Mouse (Mus musculus) G1E (cell line): Measurements from ENCODE around the gene Rae1. TPM values are rescaled to one million over a fixed set of nuclear protein-coding genes. Genes with fewer than 3 reads are reported as not detected.

ENCODE experiments used
- ATAC-seq: 2 replicates; pipeline ENCODE4 v1.8.0; 2016; ENCODE audit warnings: mild to moderate bottlenecking; ENCODE audit not compliant: insufficient number of reproducible peaks, poor library complexity, low FRiP score, severe bottlenecking; ENCODE audit errors: extremely low read depth
- DNase-seq: peaks from one replicate; pipeline ENCODE4 v3.0.0; 2012; ENCODE audit warnings: low spot score
- H3K27me3 ChIP-seq: 2 replicates; pipeline ENCODE4 v1.6.1; 2012; ENCODE audit warnings: mild to moderate bottlenecking, low read length, inconsistent platforms; ENCODE audit not compliant: insufficient read depth
- H3K36me3 ChIP-seq: replicated peaks from 2 replicates; pipeline ENCODE3; 2012; ENCODE audit warnings: mild to moderate bottlenecking, inconsistent platforms
- H3K4me1 ChIP-seq: 2 replicates; pipeline ENCODE4 v1.6.1; 2012; ENCODE audit warnings: low read depth, low read length, inconsistent platforms, mixed read lengths; ENCODE audit not compliant: insufficient read depth
- H3K4me3 ChIP-seq: 2 replicates; pipeline ENCODE4 v1.5.1; 2012; ENCODE audit warnings: low read depth, mild to moderate bottlenecking, inconsistent platforms, low read length, moderate library complexity, mixed read lengths
- H3K9me3 ChIP-seq: replicated peaks from 2 replicates; pipeline ENCODE4 v1.6.1; 2012; ENCODE audit warnings: inconsistent platforms
- CTCF ChIP-seq: IDR thresholded peaks from 2 replicates; pipeline ENCODE4 v1.5.1; 2012; ENCODE audit warnings: low read depth, low read length, inconsistent platforms, mixed read lengths
- GATA1 ChIP-seq: IDR thresholded peaks from 2 replicates; pipeline ENCODE4 v1.6.1; 2012; ENCODE audit warnings: borderline replicate concordance, low read length, inconsistent platforms, mixed read lengths
- GATA2 ChIP-seq: IDR thresholded peaks from 2 replicates; pipeline ENCODE4 v1.6.1; 2012; ENCODE audit warnings: low read depth, low read length, inconsistent platforms, borderline replicate concordance
- POLR2AphosphoS5 ChIP-seq: IDR thresholded peaks from 2 replicates; pipeline ENCODE4 v1.6.1; 2012; ENCODE audit warnings: low read depth, low read length, inconsistent platforms; ENCODE audit not compliant: insufficient replicate concordance
- TAL1 ChIP-seq: conservative IDR thresholded peaks from 2 replicates; pipeline ENCODE4 v1.6.1; 2012; ENCODE audit warnings: low read depth, low read length, inconsistent platforms, mixed read lengths
- polyA plus RNA-seq: library from polyadenylated mRNA; stranded (reverse); fragments of >175 nt; gene quantifications from 2 replicates; pipeline ENCODE4 v1.2.3, GENCODE M21; 2012
- total RNA-seq, 2 experiments: library from RNA; stranded (forward) in 1 of 2; stranded (reverse) in 1 of 2; fragments of 200-1000 nt in 1 of 2; fragments of >200 nt in 1 of 2; fragmentation: Nextera tagmentation in 1 of 2; gene quantifications; 2 replicates each; pipeline ENCODE4 v1.2.3; 2014 to 2017

Gene Rae1
- total and polyA plus RNA-seq, 3 experiments: 60.2 to 165 (median 92.4) TPM

- Histone ChIP-seq H3K4me3 (no peak overlapping the region), H3K4me1 (no peaks in the 10 kb centered on the region), H3K9me3 (no peaks in the 10 kb centered on the region), H3K27me3 (peaks cover 7% of the 10 kb centered on the region), H3K36me3 (no peaks in the 10 kb centered on the region)
- DNase-seq (no peak), ATAC-seq (no peak)
- no peak for TF ChIP-seq CTCF
Observed at GRCm38 (mm10) chr2:172990161-172990560, 9.8 kb upstream of the Rae1 start.

DNA sequence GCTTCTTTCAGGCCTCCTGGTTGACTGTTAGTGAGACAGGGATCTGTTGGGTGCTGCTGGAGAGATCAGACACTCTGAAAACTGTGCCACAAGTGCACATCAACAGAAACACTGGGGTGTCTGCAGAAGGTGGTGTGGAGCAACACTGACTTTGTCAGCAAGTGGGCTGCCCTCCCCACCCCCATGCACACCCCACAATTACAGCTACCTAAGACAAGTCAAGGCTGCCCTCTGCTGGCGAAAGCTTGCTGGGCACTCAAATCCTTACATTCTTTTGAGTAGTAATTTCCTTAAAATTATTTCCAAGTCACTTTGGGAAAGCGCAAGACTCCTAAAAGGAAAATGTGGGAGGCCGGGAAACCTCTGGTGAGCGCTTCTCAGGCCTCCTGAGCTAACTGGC is 3.7 kb upstream of the Rae1 start:
- DNase-seq (no peak), ATAC-seq (no peak)
- peaks cover 8% of the 10 kb centered on the region for H3K36me3 ChIP-seq
- no peak overlapping the region for H3K4me3 ChIP-seq
- peaks cover 13% of the 10 kb centered on the region for H3K4me1 ChIP-seq
- no peaks in the 10 kb centered on the region for H3K9me3 ChIP-seq
- peaks cover 16% of the 10 kb centered on the region for H3K27me3 ChIP-seq
- no peak for TF ChIP-seq TAL1
- no peak for TF ChIP-seq POLR2AphosphoS5
- no peak; the same call in 1 of the 2 replicates for TF ChIP-seq CTCF
- no peak for TF ChIP-seq GATA2
- no peak for TF ChIP-seq GATA1

GRCm38 (mm10) chr2:172997748-172998147 is 2.2 kb upstream of the Rae1 start:
- Histone ChIP-seq H3K36me3 (peaks cover 23% of the 10 kb centered on the region), H3K4me3 (no peak overlapping the region), H3K4me1 (peaks cover 25% of the 10 kb centered on the region), H3K9me3 (no peaks in the 10 kb centered on the region), H3K27me3 (peaks cover 15% of the 10 kb centered on the region)
- ATAC-seq (no peak), DNase-seq (no peak)
- no peak for TF ChIP-seq GATA2
- TF ChIP-seq TAL1: no peak
- no peak for TF ChIP-seq GATA1
- no peak for TF ChIP-seq POLR2AphosphoS5
- no peak for TF ChIP-seq CTCF

- ATAC-seq (no peak), DNase-seq (no peak)
- peaks cover 12% of the 10 kb centered on the region for H3K27me3 ChIP-seq
- TF ChIP-seq POLR2AphosphoS5 (no peak), GATA2 (no peak), CTCF (no peak), TAL1 (no peak), GATA1 (no peak)
- H3K4me1 ChIP-seq: peaks cover 29% of the 10 kb centered on the region
- no peaks in the 10 kb centered on the region for H3K9me3 ChIP-seq
- peaks cover 31% of the 10 kb centered on the region for H3K36me3 ChIP-seq
- no peak overlapping the region for H3K4me3 ChIP-seq
Observed at GRCm38 (mm10) chr2:172998478-172998877, 1.4 kb upstream of the Rae1 start.

- peak; percentile 28 for ATAC-seq
- Histone ChIP-seq H3K27me3 (peaks cover 9% of the 10 kb centered on the region), H3K4me1 (peaks cover 41% of the 10 kb centered on the region), H3K36me3 (peaks cover 49% of the 10 kb centered on the region), H3K9me3 (no peaks in the 10 kb centered on the region), H3K4me3 (peak overlapping the region; percentile 92)
- TF ChIP-seq GATA1: no peak
- no peak for TF ChIP-seq GATA2
- TF ChIP-seq POLR2AphosphoS5: no peak
- TF ChIP-seq TAL1: no peak
- TF ChIP-seq CTCF: no peak
- DNase-seq: peak; percentile 89
Observed at GRCm38 (mm10) chr2:173000285-173000652, 352 bp downstream of the Rae1 start.

- peaks cover 41% of the 10 kb centered on the region for H3K4me1 ChIP-seq
- peaks cover 9% of the 10 kb centered on the region for H3K27me3 ChIP-seq
- H3K36me3 ChIP-seq: peaks cover 55% of the 10 kb centered on the region
- DNase-seq (no peak), ATAC-seq (no peak)
- peak overlapping the region; percentile 92 for H3K4me3 ChIP-seq
- TF ChIP-seq GATA2 (no peak), CTCF (no peak), GATA1 (no peak), TAL1 (no peak), POLR2AphosphoS5 (no peak)
- H3K9me3 ChIP-seq: no peaks in the 10 kb centered on the region
Observed at GRCm38 (mm10) chr2:173000921-173001320, 1.0 kb downstream of the Rae1 start.

DNA sequence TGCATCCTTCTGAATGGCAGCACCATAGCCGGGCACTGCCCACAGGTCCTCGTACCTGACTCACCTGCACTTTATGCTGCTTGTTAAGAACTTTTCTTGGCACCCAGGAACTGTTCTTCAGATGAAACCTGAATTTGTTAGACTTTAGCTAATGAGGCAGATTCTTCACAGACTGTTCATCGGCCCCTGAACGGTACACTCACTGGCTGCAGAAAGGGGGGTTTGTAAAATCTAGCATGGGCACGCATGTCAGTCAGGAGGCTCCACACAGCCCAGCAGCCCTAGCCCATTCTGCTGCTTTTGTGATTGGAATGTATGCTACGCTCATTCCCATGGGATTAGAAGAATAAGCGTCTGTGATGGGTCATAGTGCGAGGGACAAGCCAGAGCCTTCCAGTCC is 3.8 kb downstream of the Rae1 start:
- TF ChIP-seq GATA2 (no peak), CTCF (no peak), TAL1 (no peak), POLR2AphosphoS5 (no peak), GATA1 (no peak)
- DNase-seq (no peak), ATAC-seq (no peak)
- Histone ChIP-seq H3K4me3 (no peak overlapping the region), H3K27me3 (no peaks in the 10 kb centered on the region), H3K4me1 (peaks cover 44% of the 10 kb centered on the region), H3K9me3 (no peaks in the 10 kb centered on the region), H3K36me3 (peaks cover 83% of the 10 kb centered on the region)
